Mouse (Mus musculus): ENCODE data around the gene Gm26620. TPM values are rescaled to one million over a fixed set of nuclear protein-coding genes. Genes with fewer than 3 reads are reported as not detected.

Gene Gm26620
- total RNA-seq, 1 experiment from 2014 or later = 0.58 TPM

GRCm38 (mm10) chr1:170901536-170902238 is 16.8 kb downstream of the Gm26620 start:
- ATAC-seq (ENCODE audit: extremely low read depth, insufficient number of reproducible peaks, low FRiP score, poor library complexity, severe bottlenecking) = peak; percentile 69

GRCm38 (mm10) chr1:170903485-170903884 is 18.6 kb downstream of the Gm26620 start:
- ATAC-seq (ENCODE audit: extremely low read depth, insufficient number of reproducible peaks, low FRiP score, poor library complexity, severe bottlenecking) = no peak

GRCm38 (mm10) chr1:170907111-170907455 is 22.2 kb downstream of the Gm26620 start:
- ATAC-seq (ENCODE audit: extremely low read depth, insufficient number of reproducible peaks, low FRiP score, poor library complexity, severe bottlenecking) = no peak

- ATAC-seq (ENCODE audit: extremely low read depth, insufficient number of reproducible peaks, low FRiP score, poor library complexity, severe bottlenecking) = peak; percentile 36
These were observed 22.8 kb downstream of the Gm26620 start for GRCm38 (mm10) chr1:170907456-170908191.

GRCm38 (mm10) chr1:170908341-170908740 is 23.5 kb downstream of the Gm26620 start:
- no peak for ATAC-seq (ENCODE audit: extremely low read depth, insufficient number of reproducible peaks, low FRiP score, poor library complexity, severe bottlenecking)

- ATAC-seq (ENCODE audit: extremely low read depth, insufficient number of reproducible peaks, low FRiP score, poor library complexity, severe bottlenecking) = no peak
These were observed 27.2 kb downstream of the Gm26620 start for GRCm38 (mm10) chr1:170911907-170912660.

- no peak for ATAC-seq (ENCODE audit: extremely low read depth, insufficient number of reproducible peaks, low FRiP score, poor library complexity, severe bottlenecking)
These were observed 28.2 kb downstream of the Gm26620 start, which contains the start of gene Fcrlb for GRCm38 (mm10) chr1:170912891-170913615. TSS of gene Fcrlb (minus strand) at chr1:170912941.

- no peak for ATAC-seq (ENCODE audit: extremely low read depth, insufficient number of reproducible peaks, low FRiP score, poor library complexity, severe bottlenecking)
These were observed 30.8 kb downstream of the Gm26620 start for GRCm38 (mm10) chr1:170915657-170916056.

- ATAC-seq (ENCODE audit: extremely low read depth, insufficient number of reproducible peaks, low FRiP score, poor library complexity, severe bottlenecking) = peak; percentile 62
These were observed 34.4 kb downstream of the Gm26620 start for GRCm38 (mm10) chr1:170919308-170919707.

GRCm38 (mm10) chr1:170924485-170924884 is 39.6 kb downstream of the Gm26620 start:
- ATAC-seq (ENCODE audit: extremely low read depth, insufficient number of reproducible peaks, low FRiP score, poor library complexity, severe bottlenecking) = peak; percentile 66

GRCm38 (mm10) chr1:170926941-170927340 is 42.1 kb downstream of the Gm26620 start:
- ATAC-seq (ENCODE audit: extremely low read depth, insufficient number of reproducible peaks, low FRiP score, poor library complexity, severe bottlenecking) = no peak

- peak; percentile 34; the same call in 1 of the 2 replicates for ATAC-seq (ENCODE audit: extremely low read depth, insufficient number of reproducible peaks, low FRiP score, poor library complexity, severe bottlenecking)
These were observed 42.5 kb downstream of the Gm26620 start, which contains the start of gene Fcrla for GRCm38 (mm10) chr1:170927378-170927777. TSS of gene Fcrla (minus strand) at chr1:170927583.

GRCm38 (mm10) chr1:170928467-170928866 is 43.6 kb downstream of the Gm26620 start:
- peak; percentile 74 for ATAC-seq (ENCODE audit: extremely low read depth, insufficient number of reproducible peaks, low FRiP score, poor library complexity, severe bottlenecking)

- ATAC-seq (ENCODE audit: extremely low read depth, insufficient number of reproducible peaks, low FRiP score, poor library complexity, severe bottlenecking) = no peak
These were observed 44.4 kb downstream of the Gm26620 start for GRCm38 (mm10) chr1:170929245-170929644.

GRCm38 (mm10) chr1:170932043-170932442 is 47.2 kb downstream of the Gm26620 start:
- ATAC-seq (ENCODE audit: extremely low read depth, insufficient number of reproducible peaks, low FRiP score, poor library complexity, severe bottlenecking) = no peak

- ATAC-seq (ENCODE audit: extremely low read depth, insufficient number of reproducible peaks, low FRiP score, poor library complexity, severe bottlenecking) = no peak
These were observed 48.6 kb downstream of the Gm26620 start for GRCm38 (mm10) chr1:170933386-170933920.

- ATAC-seq (ENCODE audit: extremely low read depth, insufficient number of reproducible peaks, low FRiP score, poor library complexity, severe bottlenecking) = no peak
These were observed 49.1 kb downstream of the Gm26620 start for GRCm38 (mm10) chr1:170933940-170934339.

- ATAC-seq (ENCODE audit: extremely low read depth, insufficient number of reproducible peaks, low FRiP score, poor library complexity, severe bottlenecking) = peak; percentile 85
These were observed 49.5 kb downstream of the Gm26620 start for GRCm38 (mm10) chr1:170934383-170934782.

Measured in neutrophil, adult 5-6 weeks (primary cell).